Mouse (Mus musculus) erythroblast, embryonic 14.5 days (primary cell): Measurements from ENCODE around the gene Ppm1b.

ENCODE experiments used
- GATA1 ChIP-seq: IDR thresholded peaks from 2 replicates; pipeline ENCODE4 v1.6.1; 2012; ENCODE audit warnings: low read length, inconsistent platforms, mixed read lengths
- TAL1 ChIP-seq: IDR thresholded peaks from 3 replicates; pipeline ENCODE4 v1.6.1; 2012; ENCODE audit warnings: low read length, inconsistent platforms, mixed read lengths

DNA sequence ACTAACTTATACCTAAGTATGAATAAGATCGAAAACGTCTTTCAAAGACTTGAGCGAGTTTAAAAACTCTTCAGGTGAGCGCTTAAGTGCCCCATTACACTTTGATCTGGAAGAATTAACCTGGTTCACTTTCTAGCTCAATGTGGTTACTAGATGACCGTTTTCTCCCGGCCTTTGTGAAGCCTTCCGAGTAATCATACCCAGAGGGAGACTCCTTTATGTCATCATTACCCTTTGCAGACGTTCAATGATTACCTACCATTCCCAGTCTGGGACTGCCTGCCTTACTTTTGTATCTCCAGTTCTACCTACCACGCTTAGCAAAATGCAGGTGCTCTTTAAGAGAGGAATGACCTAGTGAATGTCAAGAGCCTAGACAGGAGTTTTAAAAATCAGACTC, at the start of gene Ppm1b:
- TF ChIP-seq TAL1 (no peak), GATA1 (no peak)
